Mouse (Mus musculus): ENCODE measurements around the gene Pla2g2e.

DNA sequence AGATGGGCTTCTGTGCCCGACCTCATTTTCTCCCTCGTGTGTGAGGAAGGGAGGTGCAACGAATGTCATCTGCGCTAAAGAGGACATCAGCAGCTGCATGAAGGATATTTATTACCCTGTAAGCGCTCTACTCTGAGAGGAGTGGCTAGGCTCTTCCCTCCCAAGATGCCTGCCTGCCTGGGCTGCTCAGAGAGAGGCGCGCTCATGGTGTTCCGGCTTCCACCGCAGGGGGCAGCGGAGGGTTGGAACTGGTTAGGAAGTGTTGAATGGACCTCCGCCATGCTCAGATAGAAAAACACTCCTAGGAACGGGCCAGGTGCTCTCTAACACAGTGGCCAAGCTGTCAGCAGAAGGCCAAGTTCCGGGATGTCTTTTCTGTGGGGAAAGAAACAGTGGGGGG lies 18.0 kb upstream of the Pla2g2e start:
- TF ChIP-seq CTCF (IDR thresholded peaks at IDR 0.05; ENCODE audit: low read depth) (peak; percentile 53), EP300 (IDR thresholded peaks at IDR 0.05; ENCODE audit: low read depth) (no peak)
